Mouse (Mus musculus) embryonic fibroblast, embryonic 13.5 days (primary cell): ENCODE data around the gene Gng7. TPM values are rescaled to one million over a fixed set of nuclear protein-coding genes. Genes with fewer than 3 reads are reported as not detected.

ENCODE experiments used
- H3K27ac ChIP-seq: 2 replicates; pipeline ENCODE4 v1.5.1; 2012; ENCODE audit warnings: low read length, control low read depth, inconsistent platforms; ENCODE audit not compliant: insufficient read depth
- H3K4me1 ChIP-seq: 2 replicates; pipeline ENCODE4 v1.6.1; 2011; ENCODE audit warnings: low read length; ENCODE audit not compliant: control insufficient read depth, insufficient read depth
- H3K4me3 ChIP-seq: 2 replicates; pipeline ENCODE4 v1.5.1; 2011; ENCODE audit warnings: mild to moderate bottlenecking, control low read depth, low read length; ENCODE audit not compliant: insufficient read depth
- CTCF ChIP-seq: IDR thresholded peaks from 2 replicates; pipeline ENCODE4 v1.5.1; 2011; ENCODE audit warnings: mild to moderate bottlenecking, control low read depth, low read length, moderate library complexity, borderline replicate concordance; ENCODE audit not compliant: insufficient read depth
- POLR2A ChIP-seq: IDR thresholded peaks from 2 replicates; pipeline ENCODE4 v1.6.1; 2011; ENCODE audit warnings: low read depth, mild to moderate bottlenecking, control low read depth, low read length, moderate library complexity
- polyA plus RNA-seq: library from polyadenylated mRNA; stranded (reverse); fragments of >200 nt; gene quantifications from 2 replicates; pipeline ENCODE4 v1.2.4, GENCODE M21; 2011; ENCODE audit warnings: low read depth; ENCODE audit not compliant: missing spikeins, insufficient read length

Gng7 gene
- polyA plus RNA-seq, 1 experiment: 5.4 TPM

GRCm38 (mm10) chr10:80921923-80922322 is 92.8 kb downstream of the Gng7 start:
- TF ChIP-seq POLR2A: no peak
- Histone ChIP-seq H3K4me1 (no peaks in the 10 kb centered on the region), H3K4me3 (no peak overlapping the region), H3K27ac (no peak overlapping the region)

- H3K4me1 ChIP-seq: no peaks in the 10 kb centered on the region
- H3K27ac ChIP-seq: no peak within 1 kb of the TSS
- TF ChIP-seq POLR2A (peak; percentile 51), CTCF (no peak)
- peak within 1 kb of the TSS; percentile 86 for H3K4me3 ChIP-seq
Observed at GRCm38 (mm10) chr10:80917779-80918434, 96.8 kb downstream of the Gng7 start, which contains the start of gene Lmnb2. TSS of gene Lmnb2 (minus strand) at chr10:80918245.

- H3K27ac ChIP-seq: no peak overlapping the region
- H3K4me3 ChIP-seq: peak overlapping the region; percentile 86
- no peaks in the 10 kb centered on the region for H3K4me1 ChIP-seq
- TF ChIP-seq POLR2A (no peak), CTCF (no peak)
Observed at GRCm38 (mm10) chr10:80917336-80917778, 97.4 kb downstream of the Gng7 start.

- TF ChIP-seq POLR2A: no peak
- TF ChIP-seq CTCF: no peak
- Histone ChIP-seq H3K27ac (no peak overlapping the region), H3K4me3 (no peak overlapping the region), H3K4me1 (no peaks in the 10 kb centered on the region)
Observed at GRCm38 (mm10) chr10:80915736-80916135, 99.0 kb downstream of the Gng7 start.

GRCm38 (mm10) chr10:80915260-80915659 is 99.5 kb downstream of the Gng7 start:
- no peak for TF ChIP-seq CTCF
- TF ChIP-seq POLR2A: no peak
- H3K4me1 ChIP-seq: no peaks in the 10 kb centered on the region
- H3K4me3 ChIP-seq: no peak overlapping the region
- no peak overlapping the region for H3K27ac ChIP-seq

GRCm38 (mm10) chr10:80914253-80914656 is 100.5 kb downstream of the Gng7 start:
- no peak for TF ChIP-seq POLR2A
- TF ChIP-seq CTCF: no peak
- H3K27ac ChIP-seq: no peak overlapping the region
- H3K4me1 ChIP-seq: no peaks in the 10 kb centered on the region
- no peak overlapping the region for H3K4me3 ChIP-seq

GRCm38 (mm10) chr10:80913364-80914011 is 101.3 kb downstream of the Gng7 start:
- Histone ChIP-seq H3K27ac (no peak overlapping the region), H3K4me1 (no peaks in the 10 kb centered on the region), H3K4me3 (no peak overlapping the region)
- no peak for TF ChIP-seq CTCF
- no peak for TF ChIP-seq POLR2A

- Histone ChIP-seq H3K4me3 (no peak overlapping the region), H3K4me1 (no peaks in the 10 kb centered on the region), H3K27ac (no peak overlapping the region)
- TF ChIP-seq CTCF (no peak), POLR2A (no peak)
Observed at GRCm38 (mm10) chr10:80911891-80912290, 102.9 kb downstream of the Gng7 start.

- Histone ChIP-seq H3K27ac (no peak overlapping the region), H3K4me3 (no peak overlapping the region), H3K4me1 (no peaks in the 10 kb centered on the region)
- no peak for TF ChIP-seq POLR2A
Observed at GRCm38 (mm10) chr10:80911354-80911753, 103.4 kb downstream of the Gng7 start.

- TF ChIP-seq CTCF (no peak), POLR2A (no peak)
- no peak overlapping the region for H3K4me3 ChIP-seq
- H3K27ac ChIP-seq: no peak overlapping the region
- no peaks in the 10 kb centered on the region for H3K4me1 ChIP-seq
Observed at GRCm38 (mm10) chr10:80909375-80910162, 105.2 kb downstream of the Gng7 start.
